Mouse (Mus musculus) small intestine, adult 2 months (tissue): ENCODE measurements at regions not wholly inside any gene's neighbourhood (a gene's known extent, or its start where the extent isn't known, plus 50 kb on each side); places are given as distances from the start of the nearest gene placed in this dataset.

Experiments
- CTCF ChIP-seq: fragments of 200-500 bp; IDR thresholded peaks from 2 replicates; pipeline ENCODE4 v1.5.1; 2012; ENCODE audit warnings: low read depth, mild to moderate bottlenecking, control low read depth, inconsistent platforms, low read length, moderate library complexity, mixed read lengths; ENCODE audit not compliant: insufficient replicate concordance, insufficient read length; ENCODE audit errors: extremely low read depth
- POLR2A ChIP-seq: fragments of 200-500 bp; IDR thresholded peaks from 2 replicates; pipeline ENCODE4 v1.6.1; 2012; ENCODE audit warnings: low read depth, mild to moderate bottlenecking, control low read depth, inconsistent platforms, low read length, moderate library complexity

DNA sequence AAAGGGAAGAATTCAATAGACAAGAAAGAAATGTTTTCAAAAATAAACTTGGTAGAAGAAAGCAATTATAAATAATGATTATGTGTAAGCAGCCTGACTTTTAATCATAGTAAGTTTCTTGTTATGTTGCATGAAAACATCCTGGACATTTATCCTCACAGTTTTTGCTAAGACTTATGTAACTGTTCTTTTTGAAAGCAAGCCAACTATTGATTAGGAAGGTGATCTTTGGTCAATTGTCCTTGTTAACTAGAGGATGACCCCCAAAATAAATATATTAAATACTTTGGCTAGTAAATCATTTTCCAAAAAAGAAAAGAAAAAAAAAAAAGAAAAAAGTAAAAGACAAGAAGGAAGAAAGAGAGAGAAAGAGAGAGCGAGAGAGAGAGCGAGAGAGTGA, 92.0 kb upstream of the Speer4f2 start:
- no peak for TF ChIP-seq POLR2A
- no peak for TF ChIP-seq CTCF
